Mouse (Mus musculus): ENCODE measurements around the gene Olfr476. TPM values are rescaled to one million over a fixed set of nuclear protein-coding genes. Genes with fewer than 3 reads are reported as not detected.
"Not testable (repeated sequence)": the region's sequence is repeated elsewhere in the genome, so short reads cannot be mapped to it uniquely, and the experiment has no call there.

Gene Olfr476
- polyA plus RNA-seq (2015; fragmentation: Nextera tagmentation; extraction: Ambion mirVana), result not detected in 2 replicates

DNA sequence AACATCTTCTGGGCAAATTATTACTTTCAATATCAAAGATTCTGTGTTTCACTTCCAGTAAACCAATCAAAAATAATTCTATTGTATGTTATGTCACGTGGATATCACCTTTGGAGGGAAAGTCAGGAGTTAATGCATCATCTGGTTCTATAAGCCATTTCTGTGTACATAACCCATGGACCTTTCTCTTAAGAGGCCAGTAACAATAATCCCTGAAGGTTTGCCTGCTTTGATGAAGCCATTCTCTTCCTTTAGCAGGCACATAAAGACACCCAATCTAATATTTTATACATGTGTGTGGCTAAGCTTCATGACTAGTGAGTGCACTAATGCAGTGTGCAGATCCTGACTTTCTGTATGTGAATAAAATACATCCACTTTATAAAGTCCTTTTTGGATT, at the start of gene Olfr476:
Gene Olfr476 (plus strand): TSS at position 301 of the 400 bp plus-strand sequence.
- Histone ChIP-seq H3K4me3 (no peak within 1 kb of the TSS), H3K36me3 (no peaks in the 10 kb centered on the region), H3K9ac (no peak within 1 kb of the TSS), H3K9me3 (no peaks in the 10 kb centered on the region), H3K4me2 (no peak within 1 kb of the TSS), H3K27ac (no peak within 1 kb of the TSS), H3K4me1 (no peaks in the 10 kb centered on the region), H3K27me3 (no peaks in the 10 kb centered on the region)
- 45% methylated on average over 1 of the region's 1 CpGs for WGBS
- ATAC-seq (ENCODE audit: insufficient number of reproducible peaks, insufficient read depth, low FRiP score, low TSS enrichment, low read depth), result no peak

DNA sequence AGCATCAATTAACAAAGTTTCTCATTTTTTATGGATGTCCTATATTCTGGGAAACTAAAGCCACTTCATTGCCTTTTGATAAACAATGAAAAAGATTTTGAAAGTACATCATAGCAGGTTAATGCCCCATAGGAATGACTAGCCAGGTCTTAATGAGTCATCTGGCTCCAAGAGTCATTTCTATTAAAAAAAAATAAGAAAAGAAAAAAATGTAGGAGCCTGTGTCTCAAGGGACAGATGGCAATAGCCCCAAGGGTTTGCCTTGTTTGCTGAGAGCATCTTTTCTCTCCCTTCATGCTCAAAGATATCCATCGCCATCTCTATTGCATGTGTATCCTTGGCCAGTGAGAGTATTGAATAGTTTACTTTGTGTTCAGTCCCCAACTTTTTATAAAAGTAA, 34.5 kb upstream of the Olfr476 start, which contains the start of gene Olfr473:
Gene Olfr473 (plus strand): TSS at position 301 of the 400 bp plus-strand sequence.
- no peak within 1 kb of the TSS for H3K27ac ChIP-seq
- 90% methylated on average over 1 of the region's 1 CpGs for WGBS
- H3K27me3 ChIP-seq, result no peaks in the 10 kb centered on the region
- no peaks in the 10 kb centered on the region for H3K36me3 ChIP-seq
- H3K9ac ChIP-seq, result no peak within 1 kb of the TSS
- H3K4me2 ChIP-seq, result no peak within 1 kb of the TSS
- H3K4me3 ChIP-seq, result no peak within 1 kb of the TSS
- H3K4me1 ChIP-seq, result no peaks in the 10 kb centered on the region
- H3K9me3 ChIP-seq, result no peaks in the 10 kb centered on the region
- no peak for ATAC-seq (ENCODE audit: insufficient number of reproducible peaks, insufficient read depth, low FRiP score, low TSS enrichment, low read depth)

DNA sequence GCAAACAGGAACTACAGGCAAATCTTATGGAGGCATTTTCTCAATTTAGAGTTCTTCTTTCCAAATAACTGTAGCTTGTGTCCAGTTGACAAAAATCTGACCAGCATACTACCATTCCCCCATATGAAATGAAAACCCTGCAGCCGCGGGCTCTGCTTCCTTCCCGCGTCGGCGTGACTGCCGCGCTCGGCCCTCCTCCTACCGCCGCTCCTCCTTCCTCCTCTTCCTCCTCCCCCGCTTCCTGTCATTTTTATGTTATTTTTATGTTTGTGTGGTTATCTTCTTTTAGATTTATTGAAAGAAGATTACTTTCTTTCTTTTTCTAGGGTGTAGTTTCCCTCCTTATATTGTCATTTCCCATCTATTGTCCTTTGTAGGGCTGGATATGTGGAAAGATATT, 12.1 kb upstream of the Olfr476 start:
- H3K4me1 ChIP-seq; H3K36me3 ChIP-seq; H3K27me3 ChIP-seq; H3K4me2 ChIP-seq; H3K9me3 ChIP-seq; H3K9ac ChIP-seq; ATAC-seq (ENCODE audit: insufficient number of reproducible peaks, insufficient read depth, low FRiP score, low TSS enrichment, low read depth); H3K27ac ChIP-seq; H3K4me3 ChIP-seq: not testable (repeated sequence)
- 98% methylated on average over 12 of the region's 12 CpGs for WGBS

DNA sequence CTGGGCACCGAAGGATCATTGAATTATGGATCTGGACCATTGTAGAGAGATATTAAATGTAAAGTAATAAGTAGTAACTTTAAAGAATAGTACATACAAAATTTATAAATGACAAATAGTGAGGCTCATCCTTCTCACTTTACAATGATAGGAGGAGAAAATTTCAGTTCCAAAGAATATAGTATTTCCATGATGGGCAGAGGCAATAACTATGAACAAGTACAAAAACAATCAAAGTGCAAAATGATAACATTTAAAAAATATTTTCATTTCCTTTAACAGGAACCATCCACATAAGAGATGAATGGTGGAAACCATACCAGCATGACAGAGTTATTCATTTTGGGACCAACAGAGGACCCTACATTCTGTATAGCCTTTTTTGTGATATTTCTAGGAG, 10.3 kb upstream of the Olfr476 start, which contains the start of gene Olfr474:
Gene Olfr474 (plus strand): TSS at position 301 of the 400 bp plus-strand sequence.
- no peak within 1 kb of the TSS for H3K27ac ChIP-seq
- no peak within 1 kb of the TSS for H3K4me2 ChIP-seq
- H3K4me3 ChIP-seq, result no peak within 1 kb of the TSS
- H3K9ac ChIP-seq, result no peak within 1 kb of the TSS
- no peaks in the 10 kb centered on the region for H3K27me3 ChIP-seq
- ATAC-seq (ENCODE audit: insufficient number of reproducible peaks, insufficient read depth, low FRiP score, low TSS enrichment, low read depth), result no peak
- WGBS, result 85% methylated on average over 1 of the region's 1 CpGs
- H3K4me1 ChIP-seq, result no peaks in the 10 kb centered on the region
- no peaks in the 10 kb centered on the region for H3K36me3 ChIP-seq
- H3K9me3 ChIP-seq, result no peaks in the 10 kb centered on the region

GRCm38 (mm10) chr7:107986393-107986792, 21.8 kb downstream of the Olfr476 start, which contains the start of gene Olfr477:
Gene Olfr477, plus strand, starts transcription at chr7:107986693.
- ATAC-seq (ENCODE audit: insufficient number of reproducible peaks, insufficient read depth, low FRiP score, low TSS enrichment, low read depth), result no peak
- Histone ChIP-seq H3K27ac (no peak within 1 kb of the TSS), H3K9me3 (no peaks in the 10 kb centered on the region), H3K9ac (no peak within 1 kb of the TSS), H3K4me3 (no peak within 1 kb of the TSS), H3K4me2 (no peak within 1 kb of the TSS), H3K36me3 (no peaks in the 10 kb centered on the region), H3K27me3 (no peaks in the 10 kb centered on the region), H3K4me1 (no peaks in the 10 kb centered on the region)
- 78% methylated on average over 2 of the region's 2 CpGs for WGBS

DNA sequence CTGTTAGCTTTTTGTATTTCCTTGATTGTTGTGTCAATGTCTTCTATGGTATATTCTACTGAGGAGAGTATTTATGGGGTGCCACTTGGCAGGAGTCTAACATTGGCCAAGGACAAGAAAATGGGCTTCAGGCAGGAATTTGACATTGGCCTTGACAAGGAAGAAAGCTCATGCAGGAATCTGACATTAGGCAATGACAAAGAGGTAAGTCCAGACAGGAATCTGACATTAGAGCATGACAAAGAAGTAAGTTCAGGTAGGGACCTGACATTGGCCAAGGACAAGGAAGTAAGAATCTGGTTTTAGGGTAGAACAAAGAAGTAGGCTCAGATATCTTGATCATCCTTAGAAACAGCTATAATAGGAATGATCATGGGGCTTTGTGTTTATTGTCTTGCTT, 49.7 kb downstream of the Olfr476 start:
- not testable (repeated sequence) for H3K27ac ChIP-seq; H3K4me1 ChIP-seq; H3K4me3 ChIP-seq; H3K4me2 ChIP-seq; H3K9ac ChIP-seq; H3K36me3 ChIP-seq; ATAC-seq (ENCODE audit: insufficient number of reproducible peaks, insufficient read depth, low FRiP score, low TSS enrichment, low read depth); H3K27me3 ChIP-seq; H3K9me3 ChIP-seq

Other genes starting within 250 kb of the Olfr476 start
- gene Cyb5r2, start 206.8 kb upstream of the Olfr476 start, polyA plus RNA-seq (2015; fragmentation: Nextera tagmentation; extraction: Ambion mirVana), result 0.18 and 0.25 TPM in 2 replicates
- not detected in 2 replicates for gene Ovch2, start 163.6 kb upstream of the Olfr476 start, polyA plus RNA-seq (2015; fragmentation: Nextera tagmentation; extraction: Ambion mirVana)
- gene Olfr467, start 152.5 kb upstream of the Olfr476 start, polyA plus RNA-seq (2015; fragmentation: Nextera tagmentation; extraction: Ambion mirVana), result not detected in 2 replicates
- not detected in 2 replicates for gene Olfr469, start 139.3 kb upstream of the Olfr476 start, polyA plus RNA-seq (2015; fragmentation: Nextera tagmentation; extraction: Ambion mirVana)
- gene Olfr470, start 117.3 kb upstream of the Olfr476 start, polyA plus RNA-seq (2015; fragmentation: Nextera tagmentation; extraction: Ambion mirVana), result not detected in 2 replicates
- gene Olfr472, start 66.9 kb upstream of the Olfr476 start, polyA plus RNA-seq (2015; fragmentation: Nextera tagmentation; extraction: Ambion mirVana), result not detected in 2 replicates
- not detected in 2 replicates for gene Olfr473, start 34.4 kb upstream of the Olfr476 start, polyA plus RNA-seq (2015; fragmentation: Nextera tagmentation; extraction: Ambion mirVana)
- not detected in 2 replicates for gene Olfr474, start 10.2 kb upstream of the Olfr476 start, polyA plus RNA-seq (2015; fragmentation: Nextera tagmentation; extraction: Ambion mirVana)
- gene Olfr477, start 21.9 kb downstream of the Olfr476 start, polyA plus RNA-seq (2015; fragmentation: Nextera tagmentation; extraction: Ambion mirVana), result not detected in 2 replicates
- not detected in 2 replicates for gene Olfr478, start 69.2 kb downstream of the Olfr476 start, polyA plus RNA-seq (2015; fragmentation: Nextera tagmentation; extraction: Ambion mirVana)
- gene Olfr479, start 85.9 kb downstream of the Olfr476 start, polyA plus RNA-seq (2015; fragmentation: Nextera tagmentation; extraction: Ambion mirVana), result not detected in 2 replicates
- gene Olfr480, start 102.5 kb downstream of the Olfr476 start, polyA plus RNA-seq (2015; fragmentation: Nextera tagmentation; extraction: Ambion mirVana), result not detected in 2 replicates
- not detected in 2 replicates for gene Olfr481, start 115.1 kb downstream of the Olfr476 start, polyA plus RNA-seq (2015; fragmentation: Nextera tagmentation; extraction: Ambion mirVana)
- 0.26 TPM in 1 of 2 replicates, not detected in the other for gene Olfr482, start 132.8 kb downstream of the Olfr476 start, polyA plus RNA-seq (2015; fragmentation: Nextera tagmentation; extraction: Ambion mirVana)
- gene Olfr483, start 136.0 kb downstream of the Olfr476 start, polyA plus RNA-seq (2015; fragmentation: Nextera tagmentation; extraction: Ambion mirVana), result not detected in 2 replicates
- gene Olfr484, start 162.6 kb downstream of the Olfr476 start, polyA plus RNA-seq (2015; fragmentation: Nextera tagmentation; extraction: Ambion mirVana), result not detected in 2 replicates
- gene Olfr485, start 195.1 kb downstream of the Olfr476 start, polyA plus RNA-seq (2015; fragmentation: Nextera tagmentation; extraction: Ambion mirVana), result not detected in 2 replicates
- not detected in 2 replicates for gene Olfr486, start 207.9 kb downstream of the Olfr476 start, polyA plus RNA-seq (2015; fragmentation: Nextera tagmentation; extraction: Ambion mirVana)
- not detected in 2 replicates for gene Olfr487, start 249.8 kb downstream of the Olfr476 start, polyA plus RNA-seq (2015; fragmentation: Nextera tagmentation; extraction: Ambion mirVana)

All from embryonic facial prominence, embryonic 13.5 days (tissue).